Mouse (Mus musculus) bone marrow, adult 2 months (tissue): Measurements from ENCODE around the gene Prkca. TPM values are rescaled to one million over a fixed set of nuclear protein-coding genes. Genes with fewer than 3 reads are reported as not detected.

ENCODE experiments used
- H3K27ac ChIP-seq: fragments of 200-500 bp; 2 replicates; pipeline ENCODE4 v1.5.1; 2012; ENCODE audit warnings: low read depth, mild to moderate bottlenecking, control low read depth, inconsistent platforms, low read length; ENCODE audit not compliant: control insufficient read depth, poor library complexity, insufficient read depth
- H3K4me1 ChIP-seq: fragments of 200-500 bp; 2 replicates; pipeline ENCODE4 v1.6.1; 2011; ENCODE audit warnings: low read length; ENCODE audit not compliant: control insufficient read depth, insufficient read depth
- H3K4me3 ChIP-seq: fragments of 200-500 bp; replicated peaks from 2 replicates; pipeline ENCODE3; 2011; ENCODE audit warnings: mild to moderate bottlenecking, low read depth, low read length, control low read depth; ENCODE audit not compliant: control insufficient read depth
- CTCF ChIP-seq: fragments of 200-500 bp; IDR thresholded peaks from 2 replicates; pipeline ENCODE4 v1.5.1; 2011; ENCODE audit warnings: low read length, control low read depth; ENCODE audit not compliant: control insufficient read depth, insufficient read depth
- POLR2A ChIP-seq: fragments of 200-500 bp; IDR thresholded peaks from 2 replicates; pipeline ENCODE4 v1.6.1; 2011; ENCODE audit warnings: low read depth, mild to moderate bottlenecking, control low read depth, low read length, borderline replicate concordance; ENCODE audit not compliant: control insufficient read depth
- WGBS: fragments of 180-500 bp; shearing (Covaris S2); methylation state at CpG from one replicate; pipeline ENCODE4 v1.1.7; 2018; 5-methylcytosine and 5-hydroxymethylcytosine counted together
- polyA plus RNA-seq: library from polyadenylated mRNA; stranded (reverse); fragments of >200 nt; gene quantifications from 2 replicates; pipeline ENCODE4 v1.2.4, GENCODE M21; 2011; ENCODE audit warnings: low replicate concordance; ENCODE audit not compliant: missing spikeins, insufficient read depth, insufficient read length

The Prkca gene
- polyA plus RNA-seq, 1 experiment, result 33.8 TPM

DNA sequence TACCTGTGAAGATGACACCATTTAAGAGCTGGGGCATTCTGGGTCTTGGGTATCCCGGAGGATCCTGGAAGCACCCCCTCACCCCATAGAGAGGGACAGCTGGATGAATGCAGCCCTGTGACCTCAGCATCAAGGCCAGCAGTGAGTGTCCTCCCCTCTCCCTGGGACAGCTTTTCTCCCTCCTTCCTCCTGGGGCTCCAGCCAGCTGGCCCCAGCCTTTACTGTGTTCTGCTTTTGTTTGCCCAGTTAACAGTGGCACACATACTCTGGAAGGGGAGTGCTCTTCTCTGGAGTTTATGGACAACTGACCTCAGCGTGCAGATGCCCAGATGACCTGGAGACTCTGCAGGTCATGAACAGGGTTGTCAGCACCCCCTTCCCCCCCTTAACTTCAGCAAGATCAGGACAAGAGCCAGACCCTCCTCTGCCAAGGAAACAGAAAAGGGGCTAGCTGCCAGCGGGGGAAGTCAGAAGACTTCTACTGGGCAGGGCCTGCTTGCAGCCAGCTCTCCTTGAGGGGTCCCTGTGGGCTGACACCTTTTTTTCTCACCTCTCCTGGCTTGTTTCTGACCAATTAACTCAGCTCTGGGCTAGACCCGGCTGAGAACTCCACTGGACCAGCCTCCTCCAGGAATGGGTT lies 439.6 kb downstream of the Prkca start:
- 42% methylated on average over 4 of the region's 4 CpGs for WGBS
- TF ChIP-seq CTCF (no peak), POLR2A (no peak)
- Histone ChIP-seq H3K27ac (no peak overlapping the region), H3K4me1 (no peaks in the 10 kb centered on the region), H3K4me3 (no peak overlapping the region)

DNA sequence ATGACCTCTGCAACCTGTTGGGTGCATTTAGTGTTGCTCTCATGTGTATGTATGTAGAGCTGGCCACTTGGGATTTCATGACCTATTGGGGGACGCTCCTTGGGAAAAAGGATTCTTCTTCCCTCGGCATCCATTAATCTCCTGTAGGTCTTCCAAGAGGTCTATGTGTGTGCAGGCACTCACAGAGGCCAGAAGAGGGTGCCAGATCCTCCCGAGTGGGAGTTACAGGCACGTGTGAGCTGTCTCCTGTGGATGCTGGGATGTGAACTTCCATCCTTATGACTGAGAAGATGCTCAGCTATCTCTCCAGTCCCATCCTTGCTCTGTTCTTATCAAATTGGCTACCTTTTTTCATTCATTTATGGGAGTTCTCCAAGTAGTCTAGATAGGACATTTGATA lies 443.3 kb downstream of the Prkca start:
- WGBS, result 42% methylated on average over 4 of the region's 4 CpGs
- no peak overlapping the region for H3K27ac ChIP-seq

DNA sequence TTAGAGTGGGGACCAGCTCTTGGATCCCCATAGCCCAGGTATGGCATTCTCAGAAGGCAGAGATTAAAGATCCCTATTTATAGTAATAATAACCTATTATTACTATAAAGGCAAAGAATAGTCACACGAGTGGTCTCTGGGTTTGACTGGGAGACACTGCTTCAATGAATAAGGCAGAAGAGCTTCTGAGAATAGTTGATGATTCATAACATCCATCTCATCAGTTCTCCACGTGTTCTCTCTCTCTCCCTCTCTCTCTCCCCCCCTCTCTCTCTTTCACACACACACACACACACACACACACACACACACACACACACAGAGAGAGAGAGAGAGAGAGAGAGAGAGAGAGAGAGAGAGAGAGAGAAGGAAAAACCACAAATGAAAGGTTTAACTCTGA lies 445.0 kb downstream of the Prkca start:
- TF ChIP-seq POLR2A (no peak), CTCF (no peak)
- Histone ChIP-seq H3K27ac (no peak overlapping the region), H3K4me3 (no peak overlapping the region), H3K4me1 (no peaks in the 10 kb centered on the region)
- WGBS, result 47% methylated on average over 2 of the region's 2 CpGs

More for the DNA sequence above, 443.3 kb downstream of the Prkca start:
- Histone ChIP-seq H3K4me1 (no peaks in the 10 kb centered on the region), H3K4me3 (no peak overlapping the region)
- no peak for TF ChIP-seq POLR2A
- TF ChIP-seq CTCF, result no peak

DNA sequence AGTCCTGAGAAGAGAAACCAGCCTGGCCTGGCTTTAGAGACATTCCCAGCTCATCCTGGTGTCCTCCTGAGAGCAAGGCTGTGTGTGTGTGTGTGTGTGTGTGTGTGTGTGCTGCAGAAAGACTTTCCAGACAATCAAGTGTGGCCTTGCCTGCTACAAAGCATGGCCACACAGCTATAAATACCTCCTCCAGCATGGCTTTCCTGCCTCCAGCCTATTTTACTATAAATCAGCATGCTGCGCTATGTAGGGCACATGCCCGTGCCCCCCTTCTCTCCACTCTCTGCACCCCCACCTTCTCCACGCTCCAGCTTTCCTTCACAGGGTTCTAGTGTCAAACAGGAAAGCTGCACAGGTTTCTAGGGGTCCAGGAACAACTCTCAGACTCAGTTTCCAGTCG lies 448.1 kb downstream of the Prkca start:
- no peak overlapping the region for H3K4me3 ChIP-seq
- no peaks in the 10 kb centered on the region for H3K4me1 ChIP-seq
- no peak overlapping the region for H3K27ac ChIP-seq
- TF ChIP-seq POLR2A, result no peak
- 66% methylated on average over 4 of the region's 4 CpGs for WGBS

DNA sequence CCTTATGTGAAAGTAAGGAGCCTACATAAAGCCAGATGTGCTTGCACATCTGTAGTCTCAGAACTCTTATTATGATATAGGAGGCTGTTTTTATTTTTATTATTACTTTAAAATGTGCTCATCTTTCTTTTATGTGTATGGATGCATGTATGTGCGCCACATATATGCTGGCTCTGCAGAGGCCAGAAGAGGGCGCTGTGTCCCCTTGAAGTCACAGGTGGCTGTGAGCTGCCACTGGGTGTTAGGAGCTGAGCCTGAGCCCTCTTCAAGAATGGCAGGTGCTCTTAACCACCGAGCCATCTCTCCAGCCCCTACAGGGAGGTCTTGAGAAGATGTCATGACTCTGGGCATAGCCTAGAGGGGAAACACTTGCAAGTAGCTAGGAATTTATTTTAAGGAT lies 452.4 kb downstream of the Prkca start:
- Histone ChIP-seq H3K4me3 (no peak overlapping the region), H3K4me1 (no peaks in the 10 kb centered on the region), H3K27ac (no peak overlapping the region)
- TF ChIP-seq POLR2A (no peak), CTCF (no peak)
- 72% methylated on average over 3 of the region's 3 CpGs for WGBS

DNA sequence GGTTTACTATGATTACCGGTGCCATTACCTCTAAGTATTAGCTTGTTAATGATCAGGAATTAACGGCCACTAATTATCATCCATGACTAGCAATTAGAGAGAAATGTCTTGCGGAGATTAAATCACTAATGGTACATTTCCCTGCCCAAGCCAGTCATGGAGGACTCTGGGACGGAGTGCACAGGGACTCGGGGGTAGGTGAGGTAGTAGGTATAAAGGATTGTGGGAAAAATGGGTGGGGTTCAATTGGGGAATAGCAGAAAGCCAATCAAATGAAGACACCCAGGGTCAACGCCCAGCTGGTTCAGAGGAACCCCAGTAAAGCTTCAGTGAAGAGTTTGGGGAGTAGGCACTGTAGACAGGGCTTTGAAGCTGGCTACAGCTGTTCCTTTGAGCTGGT lies 456.4 kb downstream of the Prkca start:
- WGBS, result 78% methylated on average over 6 of the region's 6 CpGs
- no peak overlapping the region for H3K27ac ChIP-seq
- no peak for TF ChIP-seq POLR2A
- TF ChIP-seq CTCF, result no peak
- H3K4me1 ChIP-seq, result no peaks in the 10 kb centered on the region
- no peak overlapping the region for H3K4me3 ChIP-seq

Other genes with a start within 250 kb of the Prkca start
- gene Apoh, start 574 bp downstream of the Prkca start, polyA plus RNA-seq, result 1.4 and 10.2 TPM in 2 replicates
- gene Cep112, start 81.3 kb upstream of the Prkca start, polyA plus RNA-seq, result 0.74 and 2.5 TPM in 2 replicates